Mouse (Mus musculus) heart, embryonic 12.5 days (tissue): ENCODE measurements at regions not wholly inside any gene's neighbourhood (a gene's known extent, or its start where the extent isn't known, plus 50 kb on each side); places are given as distances from the start of the nearest gene placed in this dataset.

ENCODE experiments used
- ATAC-seq: fragments of 200-750 bp; cut with Nextera tagmentation; 2 replicates; pipeline ENCODE4 v1.8.0; 2017; ENCODE audit warnings: moderate TSS enrichment, moderate library complexity; ENCODE audit not compliant: insufficient number of reproducible peaks, low FRiP score
- H3K27ac ChIP-seq: fragments of 300-500 bp; sonication (generic); 2 replicates; pipeline ENCODE4 v1.5.1; 2016; ENCODE audit warnings: mild to moderate bottlenecking, moderate library complexity; ENCODE audit not compliant: poor library complexity, severe bottlenecking
- H3K27me3 ChIP-seq: fragments of 300-500 bp; sonication (generic); replicated peaks from 2 replicates; pipeline ENCODE4 v1.6.1; 2016; ENCODE audit warnings: mild to moderate bottlenecking, moderate library complexity
- H3K36me3 ChIP-seq: fragments of 300-500 bp; sonication (generic); 2 replicates; pipeline ENCODE4 v1.6.1; 2016; ENCODE audit warnings: mild to moderate bottlenecking, moderate library complexity
- H3K4me1 ChIP-seq: fragments of 300-500 bp; sonication (generic); replicated peaks from 2 replicates; pipeline ENCODE4 v1.6.1; 2016; ENCODE audit warnings: mild to moderate bottlenecking
- H3K4me2 ChIP-seq: fragments of 300-500 bp; sonication (generic); 2 replicates; pipeline ENCODE4 v1.6.1; 2016; ENCODE audit warnings: mild to moderate bottlenecking, moderate library complexity
- H3K4me3 ChIP-seq: fragments of 300-500 bp; sonication (generic); 2 replicates; pipeline ENCODE4 v1.5.1; 2016; ENCODE audit warnings: mild to moderate bottlenecking
- H3K9ac ChIP-seq: fragments of 300-500 bp; sonication (generic); 2 replicates; pipeline ENCODE4 v1.6.1; 2016; ENCODE audit warnings: mild to moderate bottlenecking, moderate library complexity
- H3K9me3 ChIP-seq: fragments of 300-500 bp; sonication (generic); replicated peaks from 2 replicates; pipeline ENCODE4 v1.6.1; 2016; ENCODE audit warnings: mild to moderate bottlenecking, moderate library complexity
- WGBS: fragments of 180-500 bp; shearing (Covaris S2); methylation state at CpG from one replicate; pipeline ENCODE4 v1.1.7; 2016; 5-methylcytosine and 5-hydroxymethylcytosine counted together

DNA sequence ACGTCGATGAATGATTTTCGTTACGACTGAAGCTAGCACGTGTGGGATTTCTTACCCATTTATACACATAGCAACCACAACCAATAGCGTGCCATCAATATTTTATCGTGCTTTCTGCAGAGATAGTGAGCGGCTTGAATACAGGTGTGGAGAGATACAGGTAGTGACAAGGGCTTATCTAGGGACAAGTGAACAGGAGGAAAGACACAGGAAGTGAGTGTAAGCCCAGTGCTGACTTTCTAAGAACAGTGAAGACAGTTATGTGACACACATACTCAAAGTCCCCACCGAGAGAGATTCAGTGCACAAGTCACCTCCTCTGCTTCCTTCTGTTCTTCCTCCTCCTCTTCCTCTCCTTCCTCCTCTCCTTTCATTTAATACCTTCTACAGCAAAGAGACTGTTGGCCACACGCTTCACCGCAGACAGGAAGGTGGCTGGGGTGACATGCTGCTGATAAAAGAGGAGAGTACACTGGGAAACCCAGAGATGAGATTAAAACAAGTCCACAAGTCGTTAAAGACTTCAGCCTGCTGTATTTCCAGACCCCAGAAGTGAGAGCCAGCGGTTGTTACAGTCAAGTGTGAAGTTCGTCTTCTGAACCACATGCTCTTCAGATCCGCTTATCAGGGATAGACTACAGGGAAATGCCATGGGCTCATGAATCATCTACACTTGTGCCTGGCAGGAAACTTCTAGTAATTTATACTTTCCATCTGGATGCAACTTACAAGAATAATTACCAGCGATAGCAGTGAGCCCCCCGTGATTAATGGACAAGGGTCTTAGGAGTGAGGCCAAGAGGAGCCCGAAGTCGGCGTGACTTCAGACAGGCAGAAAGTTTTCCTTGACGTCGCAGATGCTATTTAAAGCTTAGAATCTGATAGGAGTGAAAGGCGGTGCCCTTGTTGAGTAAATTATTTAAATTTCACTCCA, 180.5 kb downstream of the Gxylt1 start:
- no peak overlapping the region for H3K27ac ChIP-seq
- no peak overlapping the region for H3K4me3 ChIP-seq
- WGBS: 42% methylated on average over 23 of the region's 23 CpGs
- no peaks in the 10 kb centered on the region for H3K9me3 ChIP-seq
- H3K4me1 ChIP-seq: peaks cover 18% of the 10 kb centered on the region
- peak overlapping the region; percentile 35 for H3K4me2 ChIP-seq
- H3K27me3 ChIP-seq: no peaks in the 10 kb centered on the region
- no peaks in the 10 kb centered on the region for H3K36me3 ChIP-seq
- no peak for ATAC-seq
- H3K9ac ChIP-seq: no peak overlapping the region

DNA sequence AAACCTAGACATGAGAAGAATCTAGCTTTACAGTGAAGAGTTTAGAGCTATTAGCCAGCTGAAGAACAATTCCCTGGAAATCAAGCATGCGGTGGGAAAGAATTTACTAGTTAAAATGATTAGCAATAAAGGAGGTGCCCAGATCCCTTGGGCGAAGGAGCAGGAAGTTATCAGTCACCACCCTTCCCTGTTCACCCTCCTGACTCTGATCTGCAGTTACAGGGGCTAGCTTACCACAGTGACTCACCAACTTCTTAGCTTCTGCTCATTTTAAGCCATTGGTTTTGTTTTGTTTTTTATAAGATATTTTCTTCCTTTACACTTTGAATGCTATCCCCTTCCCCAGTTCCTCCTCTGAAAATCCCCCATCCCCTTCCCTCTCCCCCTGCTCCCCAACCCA, 183.6 kb downstream of the Gxylt1 start:
- Histone ChIP-seq H3K4me1 (peaks cover 18% of the 10 kb centered on the region), H3K9me3 (no peaks in the 10 kb centered on the region), H3K4me3 (no peak overlapping the region), H3K4me2 (no peak overlapping the region), H3K27me3 (no peaks in the 10 kb centered on the region), H3K36me3 (no peaks in the 10 kb centered on the region), H3K9ac (no peak overlapping the region), H3K27ac (no peak overlapping the region)
- 64% methylated on average over 2 of the region's 2 CpGs for WGBS
- ATAC-seq: no peak

DNA sequence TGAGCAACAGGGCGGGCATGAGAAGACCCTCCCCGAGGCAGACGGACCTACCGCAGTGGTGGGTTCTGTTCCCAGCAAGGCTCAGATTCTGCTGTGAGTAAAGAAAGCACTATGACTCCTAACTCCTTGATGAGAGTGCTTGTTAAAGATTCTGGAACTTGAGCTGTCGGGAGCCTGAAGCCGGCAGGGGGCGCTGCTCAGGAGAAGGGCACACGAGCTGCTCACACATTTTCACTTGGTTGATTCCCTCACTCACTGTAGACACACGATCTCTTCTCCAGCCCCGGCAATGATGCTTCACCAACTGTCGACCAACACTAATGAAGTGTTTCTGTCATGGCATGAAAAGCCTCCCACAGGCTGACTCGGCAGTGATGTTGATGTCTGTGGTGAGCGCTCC, 185.6 kb downstream of the Gxylt1 start:
- Histone ChIP-seq H3K9ac (no peak overlapping the region), H3K4me1 (peaks cover 10% of the 10 kb centered on the region), H3K4me3 (no peak overlapping the region), H3K36me3 (no peaks in the 10 kb centered on the region), H3K27ac (no peak overlapping the region), H3K4me2 (no peak overlapping the region), H3K27me3 (no peaks in the 10 kb centered on the region), H3K9me3 (no peaks in the 10 kb centered on the region)
- WGBS: 27% methylated on average over 13 of the region's 13 CpGs
- ATAC-seq: no peak

DNA sequence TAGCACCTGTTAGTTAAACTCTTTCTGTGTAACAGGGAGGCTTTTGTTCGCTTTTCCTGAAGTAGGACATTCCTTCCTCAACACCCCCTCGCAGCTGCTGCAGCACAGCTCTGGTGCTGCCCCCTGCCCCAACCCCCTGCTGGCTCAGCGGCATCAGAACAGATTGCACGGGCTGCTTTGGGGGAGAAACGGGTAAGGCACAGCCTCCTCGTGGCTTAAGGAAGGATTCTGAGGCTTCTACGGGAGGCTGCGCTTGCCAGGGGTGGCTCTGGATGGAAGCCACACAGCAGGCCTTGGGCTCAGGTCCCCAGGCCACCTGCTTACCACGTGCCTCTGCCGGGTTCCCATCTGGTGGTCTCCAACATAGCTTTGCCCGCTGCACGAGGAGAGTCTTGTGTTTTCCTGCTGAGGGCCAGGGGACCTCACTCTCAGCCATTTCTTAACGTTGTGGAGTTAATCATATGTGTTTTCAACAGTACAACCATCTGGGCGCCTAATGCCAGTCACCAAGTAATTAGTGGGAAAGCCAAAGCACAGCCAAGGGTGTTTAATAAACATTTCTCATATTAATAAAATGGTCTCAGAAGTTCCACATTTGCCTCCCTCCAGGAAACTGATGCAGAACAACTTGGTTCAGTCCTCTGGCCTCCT, 189.9 kb downstream of the Gxylt1 start:
- Histone ChIP-seq H3K9me3 (no peaks in the 10 kb centered on the region), H3K4me3 (no peak overlapping the region), H3K4me2 (no peak overlapping the region), H3K4me1 (no peaks in the 10 kb centered on the region), H3K9ac (no peak overlapping the region), H3K27ac (no peak overlapping the region), H3K27me3 (no peaks in the 10 kb centered on the region), H3K36me3 (no peaks in the 10 kb centered on the region)
- no peak for ATAC-seq
- WGBS: 52% methylated on average over 14 of the region's 14 CpGs

DNA sequence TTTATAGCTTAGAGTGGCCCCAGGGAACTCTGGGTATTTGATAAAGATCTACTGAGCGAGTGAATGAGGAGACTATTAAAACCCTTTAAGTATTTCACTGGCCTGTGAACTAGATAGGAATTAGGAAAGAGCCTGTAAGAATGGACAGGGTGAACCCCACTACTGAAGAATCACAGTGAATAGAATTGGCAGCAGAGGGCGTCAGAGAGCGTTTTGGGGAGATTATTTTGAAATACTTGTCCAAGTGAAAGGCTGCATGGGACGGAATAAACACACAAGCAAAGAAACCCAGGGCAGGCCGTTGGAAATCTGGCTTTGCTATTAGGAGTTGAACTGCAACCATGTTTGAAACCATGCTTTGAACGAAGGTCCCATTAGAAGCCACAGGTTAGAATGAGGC, 200.9 kb downstream of the Gxylt1 start:
- ATAC-seq: no peak
- Histone ChIP-seq H3K4me2 (no peak overlapping the region), H3K9me3 (no peaks in the 10 kb centered on the region), H3K4me3 (no peak overlapping the region), H3K4me1 (no peaks in the 10 kb centered on the region), H3K27ac (no peak overlapping the region), H3K27me3 (no peaks in the 10 kb centered on the region), H3K9ac (no peak overlapping the region), H3K36me3 (no peaks in the 10 kb centered on the region)
- WGBS: 55% methylated on average over 6 of the region's 6 CpGs

DNA sequence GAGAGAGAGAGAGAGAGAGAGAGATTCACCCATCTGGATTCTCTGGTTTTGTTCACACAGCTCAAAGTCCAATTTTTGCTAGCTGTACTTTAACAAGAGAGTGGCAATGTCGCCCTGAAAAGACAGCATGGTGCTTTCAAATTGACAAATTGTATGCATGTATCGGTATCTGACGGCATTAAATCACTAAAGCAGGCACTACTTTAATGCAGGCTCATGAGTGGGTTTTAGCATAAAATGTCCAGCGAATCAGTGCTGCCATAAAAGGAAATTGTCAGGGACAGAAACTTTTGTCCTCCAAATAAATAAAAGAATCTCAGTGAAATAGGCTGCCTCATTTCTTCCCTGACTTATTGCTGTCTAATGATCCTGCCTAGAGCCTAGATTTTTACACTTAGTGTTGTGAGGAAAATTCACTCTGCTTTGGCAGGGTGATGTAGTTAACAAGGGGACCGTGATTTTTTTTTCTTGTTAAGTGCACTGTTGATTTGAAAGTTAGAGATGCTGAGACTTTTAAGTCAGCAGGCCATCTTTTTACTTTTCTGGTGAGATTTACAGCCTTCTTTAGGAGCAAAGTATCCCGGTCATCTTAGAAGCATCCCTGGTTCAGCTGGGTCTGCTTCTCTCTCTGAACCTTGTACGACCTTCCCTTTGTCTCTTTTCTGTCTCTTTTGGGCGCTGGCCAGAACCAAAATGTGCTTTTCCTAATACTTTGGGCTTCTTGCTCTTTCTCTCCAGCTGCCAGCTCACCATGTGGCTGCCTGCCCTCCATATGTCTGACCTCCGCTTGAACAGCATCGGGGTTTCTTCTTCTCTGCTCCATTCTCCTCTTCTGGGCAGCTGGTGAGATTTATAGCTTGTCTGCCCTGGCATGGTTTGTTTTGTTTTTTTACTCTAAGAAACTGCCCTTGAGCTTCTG, 212.5 kb downstream of the Gxylt1 start:
- WGBS: 77% methylated on average over 10 of the region's 10 CpGs

DNA sequence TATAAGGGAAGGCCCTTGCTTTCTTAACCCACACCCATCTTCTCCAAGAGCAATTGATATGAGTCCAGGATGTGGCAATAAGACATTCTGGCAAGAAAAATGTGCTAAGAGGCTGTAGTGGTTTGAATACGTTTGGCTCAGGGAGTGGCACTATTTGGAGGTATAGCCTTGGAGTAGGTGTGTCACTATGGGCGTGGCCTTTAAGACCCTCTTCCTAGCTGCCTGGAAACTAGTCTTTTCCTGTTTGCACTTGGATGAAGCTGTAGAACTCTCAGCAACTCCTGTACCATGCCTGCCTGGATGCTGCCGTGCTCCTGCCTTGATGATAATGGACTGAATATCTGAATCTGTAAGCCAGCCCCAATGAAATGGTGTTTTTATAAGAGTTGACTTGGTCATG, 221.5 kb downstream of the Gxylt1 start:
- no peaks in the 10 kb centered on the region for H3K36me3 ChIP-seq
- H3K4me3 ChIP-seq: no peak overlapping the region
- ATAC-seq: no peak
- H3K27ac ChIP-seq: no peak overlapping the region
- no peak overlapping the region for H3K9ac ChIP-seq
- H3K9me3 ChIP-seq: no peaks in the 10 kb centered on the region
- no peaks in the 10 kb centered on the region for H3K4me1 ChIP-seq
- H3K4me2 ChIP-seq: no peak overlapping the region
- WGBS: 77% methylated on average over 3 of the region's 3 CpGs
- H3K27me3 ChIP-seq: no peaks in the 10 kb centered on the region

More for the DNA sequence above, 212.5 kb downstream of the Gxylt1 start:
- Histone ChIP-seq H3K27me3 (no peaks in the 10 kb centered on the region), H3K36me3 (no peaks in the 10 kb centered on the region), H3K4me2 (no peak overlapping the region), H3K27ac (no peak overlapping the region), H3K4me1 (no peaks in the 10 kb centered on the region), H3K9me3 (no peaks in the 10 kb centered on the region), H3K9ac (no peak overlapping the region), H3K4me3 (no peak overlapping the region)
- ATAC-seq: no peak

DNA sequence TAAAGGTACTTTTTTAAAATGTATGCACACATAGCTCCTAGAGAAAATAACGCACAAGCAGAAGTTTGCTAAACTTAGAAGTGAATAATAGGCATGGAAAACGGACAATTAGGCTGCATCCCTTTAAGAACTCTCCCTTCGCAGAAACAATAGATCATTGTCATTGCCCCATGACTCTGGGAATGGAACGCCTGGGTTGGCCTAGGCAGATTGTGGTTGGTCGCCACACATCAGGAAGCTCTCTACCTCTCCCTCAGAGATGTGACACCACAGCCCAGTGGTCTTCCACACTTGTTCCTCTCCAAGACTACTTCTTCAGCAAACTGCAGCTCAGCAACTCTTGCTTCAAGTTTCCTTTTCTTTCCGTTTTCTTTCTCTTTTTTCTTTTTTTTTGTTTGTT, 247.8 kb downstream of the Gxylt1 start:
- Histone ChIP-seq H3K27ac (no peak overlapping the region), H3K36me3 (no peaks in the 10 kb centered on the region), H3K9me3 (no peaks in the 10 kb centered on the region), H3K4me1 (peaks cover 18% of the 10 kb centered on the region), H3K9ac (no peak overlapping the region), H3K4me2 (no peak overlapping the region), H3K27me3 (no peaks in the 10 kb centered on the region), H3K4me3 (no peak overlapping the region)
- WGBS: 53% methylated on average over 6 of the region's 6 CpGs
- no peak for ATAC-seq

DNA sequence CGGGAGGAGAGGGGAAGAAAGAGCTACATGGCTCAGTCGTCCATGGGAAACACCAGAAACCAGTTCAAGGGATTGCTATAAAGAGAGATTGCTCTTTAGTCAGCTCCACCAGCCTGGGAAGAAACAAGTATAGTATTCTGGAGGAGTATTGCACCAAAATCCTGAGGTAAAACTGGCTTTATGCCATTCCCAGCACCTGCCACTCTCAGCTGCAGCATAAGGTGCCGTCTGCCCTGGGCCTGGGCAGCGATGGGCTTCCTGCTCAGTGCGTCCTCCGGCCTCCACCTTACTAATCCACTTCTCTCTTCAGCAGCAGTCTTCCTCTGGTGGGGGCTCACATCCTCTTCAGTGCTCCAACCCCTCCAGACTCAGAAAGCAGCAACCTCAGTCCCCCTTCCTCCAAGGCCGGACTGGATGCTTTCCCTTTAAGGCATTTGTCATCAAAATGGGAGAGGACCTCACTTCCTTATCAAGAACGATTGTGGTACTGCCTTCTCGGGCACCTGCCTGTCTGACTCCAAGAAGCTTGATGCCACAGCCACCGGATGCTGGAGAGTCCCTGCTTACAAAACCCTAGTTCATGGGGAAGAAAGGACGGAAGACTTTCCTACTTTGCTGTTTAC, 248.4 kb downstream of the Gxylt1 start:
- Histone ChIP-seq H3K9ac (no peak overlapping the region), H3K4me2 (peak overlapping the region; percentile 29), H3K9me3 (no peaks in the 10 kb centered on the region), H3K4me3 (no peak overlapping the region), H3K27me3 (no peaks in the 10 kb centered on the region), H3K4me1 (peaks cover 18% of the 10 kb centered on the region), H3K36me3 (no peaks in the 10 kb centered on the region), H3K27ac (no peak overlapping the region)
- 42% methylated on average over 11 of the region's 11 CpGs for WGBS
- no peak for ATAC-seq

DNA sequence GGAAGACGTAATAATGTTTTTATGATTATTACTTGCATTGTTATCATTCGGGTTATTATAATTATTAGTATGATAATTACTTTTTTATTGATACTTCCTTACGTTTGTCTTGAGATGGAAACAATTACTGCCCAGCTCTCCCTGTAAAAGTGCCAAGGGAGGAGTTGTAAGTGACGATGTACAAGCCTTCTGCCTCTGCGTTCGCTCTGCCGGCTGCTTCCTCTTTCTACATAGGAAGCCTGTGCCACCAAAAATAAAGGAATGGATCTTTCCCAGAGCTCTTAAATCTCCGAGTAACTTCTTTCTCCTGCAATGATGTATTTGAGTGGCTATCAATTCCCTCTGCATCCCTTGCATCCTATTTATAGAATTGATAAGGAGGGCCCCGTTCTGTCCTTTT, 249.2 kb downstream of the Gxylt1 start:
- Histone ChIP-seq H3K27ac (no peak overlapping the region), H3K36me3 (no peaks in the 10 kb centered on the region), H3K9me3 (no peaks in the 10 kb centered on the region), H3K4me2 (no peak overlapping the region), H3K27me3 (no peaks in the 10 kb centered on the region), H3K4me3 (no peak overlapping the region), H3K9ac (no peak overlapping the region), H3K4me1 (peaks cover 18% of the 10 kb centered on the region)
- 31% methylated on average over 9 of the region's 9 CpGs for WGBS
- ATAC-seq: no peak
